Mouse (Mus musculus) heart, embryonic 16.5 days (tissue): ENCODE measurements around the gene Zfp839. TPM values are rescaled to one million over a fixed set of nuclear protein-coding genes. Genes with fewer than 3 reads are reported as not detected.

Experiments
- ATAC-seq: fragments of 200-750 bp; cut with Nextera tagmentation; replicated peaks from 2 replicates; pipeline ENCODE4 v1.8.0; 2017; ENCODE audit warnings: moderate number of reproducible peaks; ENCODE audit not compliant: insufficient read depth, low FRiP score; ENCODE audit errors: extremely low read depth
- H3K27ac ChIP-seq: fragments of 300-500 bp; sonication (generic); 2 replicates; pipeline ENCODE4 v1.5.1; 2014; ENCODE audit warnings: mild to moderate bottlenecking, low read length, control low read depth, moderate library complexity
- H3K27me3 ChIP-seq: fragments of 300-500 bp; sonication (generic); 2 replicates; pipeline ENCODE4 v1.6.1; 2014; ENCODE audit warnings: low read length, mixed read lengths; ENCODE audit not compliant: control insufficient read depth, insufficient read depth
- H3K36me3 ChIP-seq: fragments of 300-500 bp; sonication (generic); 2 replicates; pipeline ENCODE4 v1.6.1; 2014; ENCODE audit not compliant: control insufficient read depth, insufficient read depth
- H3K4me1 ChIP-seq: fragments of 300-500 bp; sonication (generic); 2 replicates; pipeline ENCODE4 v1.6.1; 2014; ENCODE audit warnings: low read length, mixed read lengths; ENCODE audit not compliant: control insufficient read depth, insufficient read depth
- H3K4me2 ChIP-seq: fragments of 300-500 bp; sonication (generic); 2 replicates; pipeline ENCODE4 v1.6.1; 2014; ENCODE audit warnings: low read depth, mild to moderate bottlenecking, control low read depth, low read length
- H3K4me3 ChIP-seq: fragments of 300-500 bp; sonication (generic); 2 replicates; pipeline ENCODE4 v1.5.1; 2014; ENCODE audit warnings: mild to moderate bottlenecking, control low read depth, low read length
- H3K9ac ChIP-seq: fragments of 300-500 bp; sonication (generic); 2 replicates; pipeline ENCODE4 v1.6.1; 2014; ENCODE audit warnings: low read length, control low read depth
- H3K9me3 ChIP-seq: fragments of 300-500 bp; sonication (generic); replicated peaks from 2 replicates; pipeline ENCODE4 v1.6.1; 2016; ENCODE audit warnings: low read length; ENCODE audit not compliant: control insufficient read depth
- WGBS: fragments of 180-500 bp; shearing (Covaris S2); extraction: QIAGEN DNeasy Blood & Tissue Kit; methylation state at CpG from one replicate; pipeline ENCODE4 v1.1.7; 2014; 5-methylcytosine and 5-hydroxymethylcytosine counted together
- polyA plus RNA-seq: library from polyadenylated mRNA; unstranded; fragments of >200 nt; fragmentation: Nextera tagmentation; extraction: Ambion mirVana; gene quantifications from 2 replicates; pipeline ENCODE4 v1.2.1, GENCODE M21; 2015

The Zfp839 gene
- polyA plus RNA-seq, 1 experiment from 2014 or later: 5.1 TPM

DNA sequence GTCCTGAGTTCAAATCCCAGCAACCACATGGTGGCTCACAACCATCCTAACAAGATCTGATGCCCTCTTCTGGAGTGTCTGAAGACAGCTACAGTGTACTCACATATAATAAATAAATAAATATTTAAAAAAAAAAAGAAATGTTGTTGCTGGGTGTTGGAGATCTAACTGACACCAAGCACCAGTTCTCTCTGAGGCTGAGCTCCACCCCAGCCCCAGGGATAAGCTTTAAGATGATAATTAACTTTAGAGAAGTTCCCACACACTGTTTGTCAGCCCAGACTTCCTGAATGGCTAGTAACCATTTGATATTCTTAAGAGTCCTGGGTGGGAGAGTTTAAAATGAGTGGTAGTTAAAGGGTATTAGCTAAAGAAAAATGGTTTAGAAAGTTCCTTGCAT is 10.2 kb downstream of the Zfp839 start:
- Histone ChIP-seq H3K4me1 (peaks cover 4% of the 10 kb centered on the region; the same call in 1 of the 2 replicates), H3K9me3 (no peaks in the 10 kb centered on the region), H3K36me3 (peaks cover 14% of the 10 kb centered on the region), H3K9ac (no peak overlapping the region), H3K4me2 (no peak overlapping the region), H3K4me3 (no peak overlapping the region), H3K27me3 (no peaks in the 10 kb centered on the region), H3K27ac (no peak overlapping the region)
- no peak for ATAC-seq

DNA sequence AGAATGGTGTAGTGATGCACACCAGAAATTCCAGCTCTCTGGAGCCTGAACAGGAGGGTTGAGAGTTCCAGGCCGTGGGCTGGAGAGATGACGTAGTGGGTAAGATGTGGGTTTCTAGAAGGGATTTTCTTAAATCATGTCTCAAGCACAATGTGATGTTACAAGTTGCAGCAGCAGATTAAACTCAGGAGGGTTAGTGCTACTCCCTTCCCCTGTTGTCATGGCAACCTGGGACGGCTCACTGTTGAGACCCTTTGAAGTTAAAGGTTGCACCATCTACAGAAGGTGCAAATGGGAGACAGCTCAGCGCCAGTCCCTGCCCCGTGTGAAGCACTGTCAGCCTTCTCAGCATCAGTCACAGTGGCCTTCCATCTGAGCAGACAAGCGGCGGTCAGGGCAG is 11.2 kb downstream of the Zfp839 start:
- Histone ChIP-seq H3K27me3 (no peaks in the 10 kb centered on the region), H3K4me1 (peaks cover 4% of the 10 kb centered on the region; the same call in 1 of the 2 replicates), H3K27ac (no peak overlapping the region), H3K9ac (no peak overlapping the region), H3K4me3 (no peak overlapping the region), H3K4me2 (no peak overlapping the region), H3K9me3 (no peaks in the 10 kb centered on the region), H3K36me3 (peaks cover 6% of the 10 kb centered on the region; the same call in 1 of the 2 replicates)
- no peak for ATAC-seq
- 64% methylated on average over 7 of the region's 7 CpGs for WGBS

DNA sequence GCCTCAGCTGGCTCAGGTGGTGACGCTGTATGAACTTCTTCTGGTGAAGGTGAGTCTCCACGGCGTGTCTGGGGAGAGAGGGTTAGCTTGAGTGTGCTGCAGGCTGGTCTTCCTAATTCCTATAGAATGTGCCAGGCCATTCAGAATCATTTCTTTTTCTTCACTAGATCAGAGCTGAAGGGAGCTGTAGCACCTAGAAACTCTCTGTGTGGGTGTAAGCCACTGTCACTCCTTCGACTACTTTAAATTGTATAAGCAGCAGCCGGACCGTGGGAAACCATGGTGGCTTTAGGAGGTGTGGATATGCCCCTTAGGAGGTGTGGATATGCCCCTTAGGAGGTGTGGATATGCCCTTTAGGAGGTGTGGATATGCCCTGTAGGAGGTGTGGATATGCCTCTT is 14.0 kb downstream of the Zfp839 start:
- Histone ChIP-seq H3K27ac (no peak overlapping the region), H3K4me2 (no peak overlapping the region), H3K27me3 (no peaks in the 10 kb centered on the region), H3K9me3 (no peaks in the 10 kb centered on the region), H3K36me3 (peaks cover 18% of the 10 kb centered on the region), H3K4me1 (no peaks in the 10 kb centered on the region), H3K4me3 (no peak overlapping the region), H3K9ac (no peak overlapping the region)
- ATAC-seq: no peak
- 86% methylated on average over 6 of the region's 6 CpGs for WGBS

DNA sequence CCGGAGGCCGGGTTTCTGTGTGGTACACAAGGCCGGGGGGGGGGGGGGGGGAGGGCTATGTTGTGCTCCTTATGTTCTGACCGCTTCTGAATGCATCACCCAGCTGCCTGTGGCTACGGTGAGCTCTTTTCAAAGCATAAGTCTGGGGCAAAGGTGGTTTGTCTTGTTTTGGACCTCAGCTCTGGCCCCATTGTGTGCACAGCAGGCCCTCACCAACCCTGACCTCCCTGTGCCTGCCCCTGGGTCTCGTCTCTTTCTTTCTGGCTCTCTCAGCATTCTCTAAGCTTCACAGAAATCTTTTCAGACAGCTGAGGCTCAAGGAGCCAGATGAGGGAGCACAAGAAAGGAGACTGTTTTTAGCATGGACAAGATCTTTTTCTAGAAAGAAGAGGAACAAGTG is 15.5 kb downstream of the Zfp839 start:
- no peak overlapping the region for H3K4me3 ChIP-seq
- WGBS: 69% methylated on average over 5 of the region's 6 CpGs
- ATAC-seq: no peak
- no peak overlapping the region for H3K4me2 ChIP-seq
- no peaks in the 10 kb centered on the region for H3K27me3 ChIP-seq
- no peaks in the 10 kb centered on the region for H3K9me3 ChIP-seq
- H3K9ac ChIP-seq: no peak overlapping the region
- no peaks in the 10 kb centered on the region for H3K4me1 ChIP-seq
- H3K36me3 ChIP-seq: peaks cover 18% of the 10 kb centered on the region
- no peak overlapping the region for H3K27ac ChIP-seq

DNA sequence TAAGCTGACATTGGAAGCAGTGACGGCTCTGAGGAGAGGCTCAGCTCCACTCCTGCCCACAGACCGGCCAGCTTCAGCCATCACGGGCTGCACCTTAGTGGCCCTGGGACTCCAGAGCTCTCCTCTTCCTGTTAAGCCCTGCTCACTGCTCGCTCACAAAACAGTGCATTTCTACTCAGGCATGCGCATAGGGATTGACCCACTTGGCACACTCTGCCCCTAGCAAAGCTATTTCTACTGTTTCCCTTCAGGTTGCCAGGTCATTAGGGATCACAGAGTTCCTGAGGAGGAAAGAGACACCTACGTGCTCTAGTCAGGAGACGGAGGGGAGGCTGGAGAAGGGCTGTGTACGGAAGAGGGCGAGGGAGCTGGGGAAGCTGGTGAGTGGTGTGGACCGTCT is 15.9 kb downstream of the Zfp839 start:
- 88% methylated on average over 10 of the region's 10 CpGs for WGBS
- no peak overlapping the region for H3K9ac ChIP-seq
- no peak for ATAC-seq
- H3K27me3 ChIP-seq: no peaks in the 10 kb centered on the region
- H3K4me2 ChIP-seq: no peak overlapping the region
- H3K4me3 ChIP-seq: no peak overlapping the region
- no peak overlapping the region for H3K27ac ChIP-seq
- no peaks in the 10 kb centered on the region for H3K9me3 ChIP-seq
- H3K4me1 ChIP-seq: no peaks in the 10 kb centered on the region
- peaks cover 19% of the 10 kb centered on the region for H3K36me3 ChIP-seq

DNA sequence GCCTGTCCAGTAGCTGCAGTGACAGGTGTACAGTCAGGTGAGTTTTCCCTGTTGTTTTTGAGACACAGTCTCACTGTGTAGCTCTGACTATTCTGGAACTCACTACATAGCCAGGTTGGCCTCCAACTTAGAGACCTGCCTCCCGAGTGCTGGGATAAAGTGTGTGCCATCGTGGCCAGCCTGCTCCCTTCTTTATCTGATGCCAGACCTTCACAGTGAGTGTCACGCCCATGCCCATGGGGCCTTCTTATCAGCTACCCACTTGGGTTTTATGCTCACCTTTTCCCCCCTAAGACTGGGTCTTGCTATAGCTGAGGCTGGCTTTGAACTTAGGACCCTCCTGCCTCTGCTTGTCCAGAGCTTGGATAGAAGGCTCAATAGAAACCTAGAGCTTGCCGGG is 20.1 kb downstream of the Zfp839 start:
- Histone ChIP-seq H3K4me2 (no peak overlapping the region), H3K9me3 (no peaks in the 10 kb centered on the region), H3K27me3 (no peaks in the 10 kb centered on the region), H3K27ac (no peak overlapping the region), H3K9ac (no peak overlapping the region), H3K36me3 (peaks cover 34% of the 10 kb centered on the region), H3K4me1 (no peaks in the 10 kb centered on the region), H3K4me3 (no peak overlapping the region)
- 82% methylated on average over 4 of the region's 4 CpGs for WGBS
- no peak for ATAC-seq

DNA sequence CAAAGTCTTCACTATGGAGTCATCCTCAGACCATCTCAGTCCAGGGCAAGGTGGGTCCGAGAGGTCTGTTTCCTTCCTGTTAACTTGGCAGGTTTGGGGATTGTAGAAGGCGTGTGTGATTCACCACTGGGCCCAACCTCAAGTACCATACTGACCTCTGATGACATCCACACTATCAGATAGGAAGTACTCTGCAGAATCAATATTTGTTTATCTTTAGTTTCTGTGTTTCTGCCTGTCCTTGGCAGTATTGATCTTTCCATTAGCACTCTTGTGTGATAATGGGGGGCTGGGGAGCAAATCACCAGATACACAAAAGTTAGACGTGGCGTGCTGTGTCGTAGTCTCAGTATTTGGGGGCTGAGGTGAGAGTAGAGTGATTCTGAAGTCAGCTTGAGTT is 21.2 kb downstream of the Zfp839 start:
- 88% methylated on average over 5 of the region's 5 CpGs for WGBS
- ATAC-seq: no peak

DNA sequence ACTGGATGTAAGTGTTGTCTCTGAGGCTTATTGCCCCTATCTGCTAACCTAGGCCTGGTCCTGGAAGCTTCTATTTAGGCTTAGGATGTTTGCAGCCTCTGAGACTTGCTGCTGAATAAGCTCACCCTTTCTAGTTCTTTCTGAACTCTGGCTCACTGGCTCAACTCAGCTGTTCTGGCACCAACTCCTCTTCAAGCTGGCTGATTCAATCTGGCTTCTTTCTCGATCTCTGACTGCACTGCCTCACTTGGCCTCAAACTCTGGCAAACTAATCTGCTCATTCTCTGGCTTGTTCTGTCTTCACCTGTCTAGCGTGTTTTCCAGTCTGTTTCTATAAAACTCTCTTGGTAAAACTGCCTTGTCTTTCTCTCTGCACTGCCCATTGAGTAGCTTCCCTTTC is 25.3 kb downstream of the Zfp839 start:
- Histone ChIP-seq H3K4me2 (no peak overlapping the region), H3K4me1 (no peaks in the 10 kb centered on the region), H3K9ac (no peak overlapping the region), H3K27ac (no peak overlapping the region), H3K27me3 (no peaks in the 10 kb centered on the region), H3K9me3 (no peaks in the 10 kb centered on the region), H3K36me3 (peaks cover 41% of the 10 kb centered on the region), H3K4me3 (no peak overlapping the region)
- WGBS: 89% methylated on average over 2 of the region's 2 CpGs
- no peak for ATAC-seq

More for the DNA sequence above, 21.2 kb downstream of the Zfp839 start:
- H3K9me3 ChIP-seq: no peaks in the 10 kb centered on the region
- H3K36me3 ChIP-seq: peaks cover 38% of the 10 kb centered on the region
- no peak overlapping the region for H3K27ac ChIP-seq
- no peak overlapping the region for H3K4me2 ChIP-seq
- no peak overlapping the region for H3K4me3 ChIP-seq
- no peaks in the 10 kb centered on the region for H3K4me1 ChIP-seq
- no peaks in the 10 kb centered on the region for H3K27me3 ChIP-seq
- no peak overlapping the region for H3K9ac ChIP-seq

DNA sequence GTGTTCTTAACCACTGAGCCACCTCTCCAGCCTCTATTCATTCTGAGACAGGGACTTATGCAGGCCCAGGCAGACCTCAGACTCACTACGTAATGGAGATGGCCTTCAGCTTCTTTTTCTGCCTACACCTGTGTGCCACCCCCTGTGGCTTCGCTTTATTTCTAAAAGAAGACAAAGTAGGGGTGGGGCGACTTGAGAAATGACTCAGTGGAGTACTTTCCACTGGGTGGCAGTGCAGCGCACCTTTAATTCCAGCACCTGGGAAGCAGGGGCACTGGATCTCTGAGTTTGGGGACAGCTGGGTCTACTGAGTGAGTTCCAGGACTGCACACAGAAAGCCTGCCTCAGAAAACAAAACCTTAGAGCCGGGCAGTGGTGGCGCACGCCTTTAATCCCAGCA is 32.2 kb downstream of the Zfp839 start:
- no peak overlapping the region for H3K4me2 ChIP-seq
- no peaks in the 10 kb centered on the region for H3K27me3 ChIP-seq
- ATAC-seq: no peak
- no peaks in the 10 kb centered on the region for H3K9me3 ChIP-seq
- no peaks in the 10 kb centered on the region for H3K4me1 ChIP-seq
- H3K36me3 ChIP-seq: peaks cover 24% of the 10 kb centered on the region
- H3K27ac ChIP-seq: no peak overlapping the region
- 89% methylated on average over 7 of the region's 7 CpGs for WGBS
- no peak overlapping the region for H3K4me3 ChIP-seq
- H3K9ac ChIP-seq: no peak overlapping the region

DNA sequence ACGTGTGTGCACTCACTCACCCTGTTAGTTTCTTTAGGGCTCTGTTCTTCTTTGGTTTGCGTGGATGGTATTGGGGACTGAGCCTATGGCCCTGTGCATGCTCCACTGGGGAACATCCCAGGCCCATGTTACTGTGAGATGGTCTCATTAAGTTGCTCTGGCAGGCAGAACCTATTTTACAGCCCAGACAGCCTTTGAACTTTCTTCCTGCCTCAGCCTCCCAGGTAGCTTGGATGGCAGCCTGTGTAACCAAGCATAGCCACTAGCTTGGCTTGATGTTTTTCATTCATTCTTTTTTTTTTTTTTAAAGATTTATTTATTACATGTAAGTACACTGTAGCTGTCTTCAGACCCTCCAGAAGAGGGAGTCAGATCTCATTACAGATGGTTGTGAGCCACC is 35.2 kb downstream of the Zfp839 start:
- Histone ChIP-seq H3K9me3 (no peaks in the 10 kb centered on the region), H3K27me3 (no peaks in the 10 kb centered on the region), H3K9ac (no peak overlapping the region), H3K4me3 (no peak overlapping the region), H3K36me3 (peaks cover 8% of the 10 kb centered on the region), H3K27ac (no peak overlapping the region), H3K4me2 (no peak overlapping the region), H3K4me1 (peaks cover 13% of the 10 kb centered on the region)
- ATAC-seq: no peak
- 95% methylated on average over 2 of the region's 2 CpGs for WGBS
